Mouse (Mus musculus): ENCODE data around the gene Tmtc1.

Tmtc1 gene

GRCm38 (mm10) chr6:148420387-148420786, 23.8 kb downstream of the Tmtc1 start:
- no peak for DNase-seq (ENCODE audit: low read depth, low spot score)

DNA sequence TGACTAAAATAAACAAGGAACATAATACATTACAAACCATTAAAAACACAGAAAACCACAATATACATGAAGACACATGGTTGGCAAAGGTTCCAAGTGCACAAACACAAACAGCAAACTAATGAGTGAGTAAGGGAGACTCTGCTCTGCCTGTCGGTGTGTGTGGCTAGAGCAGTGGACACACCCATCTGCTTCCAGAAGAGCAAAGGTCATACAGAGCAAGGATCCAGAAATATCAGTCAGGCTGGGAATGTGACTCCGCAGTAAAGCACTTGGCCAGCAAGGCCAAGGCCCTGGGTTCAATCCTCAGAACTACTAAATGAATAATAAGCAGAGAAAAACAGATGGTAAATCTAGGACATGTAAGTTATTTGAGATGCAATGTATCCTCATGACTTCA, 27.6 kb downstream of the Tmtc1 start:
- DNase-seq (ENCODE audit: low read depth, low spot score), result no peak

- no peak for DNase-seq (ENCODE audit: low read depth, low spot score)
Measured at GRCm38 (mm10) chr6:148413638-148414037, 30.6 kb downstream of the Tmtc1 start.

DNA sequence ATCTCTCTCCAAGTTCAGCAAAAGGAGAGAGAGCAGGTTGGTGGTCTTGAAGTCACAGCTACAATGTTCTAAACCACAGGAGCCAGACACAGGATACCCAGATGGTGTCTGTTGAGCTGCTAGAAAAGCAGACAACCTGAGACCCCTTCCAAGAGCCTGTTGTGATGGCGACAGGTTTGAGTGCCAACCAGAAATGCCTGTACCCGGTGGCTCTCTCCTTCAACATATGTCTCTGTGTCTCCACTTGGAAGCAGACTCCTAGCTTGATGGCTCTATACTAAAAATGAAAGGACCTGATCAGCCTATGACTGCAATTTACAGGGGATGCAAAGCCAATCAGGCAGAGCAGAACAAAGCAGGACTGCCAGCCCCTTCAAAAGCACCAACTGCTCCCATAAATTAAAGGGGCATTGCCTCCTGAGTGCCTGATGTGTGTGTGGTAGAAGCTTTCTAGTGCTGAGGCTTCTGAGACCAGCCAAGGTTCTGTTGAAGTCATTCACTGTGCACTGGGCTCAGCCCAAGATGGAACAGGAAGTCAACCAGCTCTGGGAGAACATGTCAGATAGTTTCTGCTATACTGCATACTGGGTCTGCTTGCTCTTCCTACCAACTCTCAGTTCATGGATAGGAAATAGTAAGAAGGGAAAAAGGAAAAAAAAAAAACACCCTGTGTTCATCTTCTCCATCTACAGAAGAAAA, 37.2 kb downstream of the Tmtc1 start:
- no peak for DNase-seq (ENCODE audit: low read depth, low spot score)

DNA sequence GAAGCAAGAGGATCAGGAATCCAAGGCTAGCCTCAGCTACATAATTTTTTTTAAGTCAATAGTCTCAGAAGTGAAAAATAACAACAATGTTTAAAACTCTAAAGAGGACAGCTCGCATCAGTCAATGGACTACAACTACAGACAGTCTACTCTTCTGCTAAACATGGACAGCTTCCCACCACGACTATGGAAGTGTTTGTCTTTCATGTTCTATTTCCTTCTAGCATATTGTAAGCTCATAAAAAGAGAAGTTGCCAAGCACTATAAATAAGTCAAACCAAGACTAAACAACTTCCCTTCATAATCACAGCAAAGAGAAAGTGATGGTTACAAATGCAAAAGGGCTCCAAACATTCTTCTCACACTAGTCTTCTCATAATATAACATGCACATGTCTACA, 38.6 kb downstream of the Tmtc1 start:
- no peak for DNase-seq (ENCODE audit: low read depth, low spot score)

- DNase-seq (ENCODE audit: low read depth, low spot score), result no peak
Measured at GRCm38 (mm10) chr6:148404500-148404899, 39.7 kb downstream of the Tmtc1 start.

GRCm38 (mm10) chr6:148403761-148404160, 40.4 kb downstream of the Tmtc1 start:
- no peak for DNase-seq (ENCODE audit: low read depth, low spot score)

- no peak for DNase-seq (ENCODE audit: low read depth, low spot score)
Measured at GRCm38 (mm10) chr6:148401031-148401430, 43.2 kb downstream of the Tmtc1 start.

DNA sequence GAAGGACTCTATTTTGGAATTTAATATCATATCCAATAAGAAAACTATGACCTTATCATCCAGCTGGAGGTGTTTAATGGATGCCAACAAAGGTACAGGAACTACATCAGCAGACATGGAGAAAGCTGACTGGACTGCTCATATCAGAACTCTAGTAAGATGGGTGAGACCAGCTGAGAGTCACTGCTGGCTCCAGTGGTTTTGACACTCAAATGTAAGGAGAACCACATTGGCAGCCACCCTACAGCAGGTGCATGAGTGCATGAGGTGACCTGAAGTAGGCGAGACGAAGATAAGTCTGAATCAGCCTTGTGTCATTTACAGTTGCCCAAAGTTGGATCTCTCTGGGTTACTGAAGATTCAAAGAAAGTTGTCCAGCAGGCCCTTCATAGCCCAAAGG, 44.6 kb downstream of the Tmtc1 start:
- no peak for DNase-seq (ENCODE audit: low read depth, low spot score)

DNA sequence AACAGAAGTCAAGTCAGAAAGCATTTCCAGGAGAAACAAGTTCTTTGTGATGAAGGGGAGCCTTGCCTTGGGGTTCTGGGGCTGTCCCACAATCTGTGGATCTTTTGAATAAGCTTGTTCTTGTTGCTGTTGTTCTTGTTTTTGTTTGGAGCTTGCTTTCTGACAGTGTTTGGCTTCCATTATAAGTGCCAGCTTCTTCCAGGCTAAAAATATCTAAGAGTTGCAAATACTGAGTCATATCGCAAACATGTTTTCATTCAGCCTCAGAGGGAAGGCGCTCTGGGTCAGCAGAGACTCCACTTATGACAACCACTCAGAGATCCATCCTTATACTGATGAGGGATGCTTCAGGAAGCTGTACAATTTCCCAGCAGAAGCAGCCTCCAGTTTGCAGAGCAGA, 45.3 kb downstream of the Tmtc1 start:
- no peak for DNase-seq (ENCODE audit: low read depth, low spot score)

- no peak for DNase-seq (ENCODE audit: low read depth, low spot score)
Measured at GRCm38 (mm10) chr6:148397270-148397669, 46.9 kb downstream of the Tmtc1 start.

- no peak for DNase-seq (ENCODE audit: low read depth, low spot score)
Measured at GRCm38 (mm10) chr6:148395272-148395671, 48.9 kb downstream of the Tmtc1 start.

DNA sequence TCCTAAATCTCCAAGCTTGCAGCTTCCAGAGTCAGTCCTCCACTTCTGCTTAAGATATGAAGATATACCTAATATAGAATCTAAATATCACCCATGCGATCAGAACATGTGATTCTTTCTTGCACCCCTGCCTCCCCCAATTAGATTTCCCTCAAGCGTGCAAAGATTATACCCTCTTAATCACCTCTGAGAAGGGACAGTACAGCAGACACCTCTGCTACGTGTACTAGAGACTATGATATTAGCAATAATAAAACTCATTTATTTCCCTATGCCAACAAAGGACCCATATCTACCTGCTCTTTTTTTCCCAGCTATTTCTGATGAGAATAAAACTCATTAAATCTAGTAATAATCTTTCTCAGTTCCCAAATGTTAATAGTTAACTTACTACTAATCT, 49.9 kb downstream of the Tmtc1 start:
- DNase-seq (ENCODE audit: low read depth, low spot score), result no peak

DNA sequence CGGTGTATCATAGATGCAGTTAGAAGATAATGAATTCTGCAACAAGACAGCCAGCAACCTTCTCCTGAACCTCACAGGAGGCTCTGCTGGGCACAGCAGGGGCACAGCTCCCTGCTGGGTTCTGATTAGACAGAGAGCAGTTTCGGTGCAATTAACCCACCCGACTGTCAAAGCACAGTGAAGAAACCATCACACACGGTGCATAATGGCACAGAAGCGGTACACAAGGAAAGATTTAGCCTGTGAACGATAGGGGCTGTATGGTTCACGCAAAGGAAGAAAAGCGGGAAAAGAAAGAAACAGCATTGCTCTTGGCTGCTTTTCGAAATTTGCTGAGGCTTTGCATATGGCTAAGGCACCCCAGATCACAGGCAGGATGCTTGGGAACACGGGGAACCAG, 52.0 kb downstream of the Tmtc1 start:
- DNase-seq (ENCODE audit: low read depth, low spot score), result no peak

DNA sequence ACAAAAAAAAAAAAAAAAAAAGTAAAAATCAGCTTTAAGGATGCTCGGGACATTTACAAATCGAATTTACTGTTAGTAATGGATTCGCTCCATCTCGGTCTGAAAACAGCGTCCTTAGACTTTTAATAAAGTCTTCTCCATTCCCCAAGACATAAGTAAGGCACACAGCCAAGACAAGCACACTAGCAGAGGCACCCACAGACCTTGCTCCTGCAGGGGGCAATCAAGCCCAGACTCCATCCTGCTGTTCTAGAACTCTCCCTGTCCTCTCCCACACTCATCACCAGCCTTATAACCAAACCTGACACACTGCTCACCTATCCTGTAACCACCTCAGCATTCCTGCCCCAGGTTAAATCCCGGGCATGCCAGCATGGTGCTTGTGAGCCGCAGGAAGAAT, 52.9 kb downstream of the Tmtc1 start:
- DNase-seq (ENCODE audit: low read depth, low spot score), result no peak

DNA sequence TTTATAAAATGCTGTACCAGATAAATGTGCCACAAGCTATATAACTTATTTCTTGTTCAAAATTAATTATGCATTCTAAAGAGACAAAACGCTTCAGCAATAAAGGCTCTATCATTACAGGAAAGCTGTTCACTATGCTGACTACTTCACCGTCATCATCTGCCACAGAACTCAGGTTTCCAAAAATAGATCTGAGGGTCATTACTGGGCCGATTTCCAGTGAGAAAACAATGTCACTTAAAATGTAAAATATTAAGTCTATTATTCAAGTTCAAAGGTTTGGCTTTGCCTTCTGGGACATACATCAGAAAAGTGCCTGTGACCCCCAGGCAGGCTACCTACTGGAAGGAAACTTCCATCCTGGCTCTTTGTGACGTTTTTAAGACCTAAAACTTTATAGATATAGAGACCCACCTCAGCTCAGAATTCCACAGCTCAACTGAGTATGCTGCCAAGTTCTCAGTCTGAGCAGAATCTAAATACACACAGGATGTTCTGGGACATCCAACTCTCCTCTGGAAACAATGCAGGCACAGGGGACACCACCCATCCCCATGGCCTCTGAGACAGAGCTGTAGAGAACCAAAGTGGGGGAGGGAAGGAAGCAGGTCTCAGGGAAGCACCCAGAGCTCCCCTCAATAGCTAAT, 53.4 kb downstream of the Tmtc1 start:
- no peak for DNase-seq (ENCODE audit: low read depth, low spot score)

GRCm38 (mm10) chr6:148387990-148388389, 56.2 kb downstream of the Tmtc1 start:
- DNase-seq (ENCODE audit: low read depth, low spot score), result no peak

- no peak for DNase-seq (ENCODE audit: low read depth, low spot score)
Measured at GRCm38 (mm10) chr6:148384111-148384895, 59.9 kb downstream of the Tmtc1 start.

GRCm38 (mm10) chr6:148381163-148381782, 62.9 kb downstream of the Tmtc1 start:
- DNase-seq (ENCODE audit: low read depth, low spot score), result no peak

GRCm38 (mm10) chr6:148375618-148376209, 68.5 kb downstream of the Tmtc1 start:
- DNase-seq (ENCODE audit: low read depth, low spot score), result no peak

DNA sequence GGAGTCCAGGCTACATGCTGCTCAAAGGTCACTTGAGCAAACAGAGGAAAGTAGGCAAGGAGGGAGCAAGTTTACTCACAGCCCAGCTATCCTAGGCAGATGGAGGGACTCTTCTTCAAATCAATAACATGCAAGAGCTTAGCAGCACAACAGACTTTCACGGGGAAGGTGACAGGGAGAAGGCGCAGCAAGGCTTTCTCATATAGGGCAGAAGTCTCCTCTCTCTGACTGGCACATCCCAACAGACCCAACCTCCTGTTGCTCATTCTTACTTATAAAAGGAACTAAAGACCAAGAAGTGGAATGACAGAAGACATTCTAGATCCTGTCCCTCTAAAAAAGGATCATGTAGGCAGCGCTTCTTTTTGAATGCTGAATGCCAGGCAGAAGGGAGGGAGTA, 69.2 kb downstream of the Tmtc1 start:
- DNase-seq (ENCODE audit: low read depth, low spot score), result no peak

- DNase-seq (ENCODE audit: low read depth, low spot score), result no peak
Measured at GRCm38 (mm10) chr6:148373444-148373843, 70.7 kb downstream of the Tmtc1 start.
